Mouse (Mus musculus) midbrain, embryonic 13.5 days (tissue): ENCODE data around the gene Fasl. TPM values are rescaled to one million over a fixed set of nuclear protein-coding genes. Genes with fewer than 3 reads are reported as not detected.

Source experiments
- ATAC-seq: fragments of 200-750 bp; cut with Nextera tagmentation; 2 replicates; pipeline ENCODE4 v1.8.0; 2017; ENCODE audit warnings: mild to moderate bottlenecking, moderate TSS enrichment, moderate library complexity
- H3K27ac ChIP-seq: fragments of 300-500 bp; sonication (generic); 2 replicates; pipeline ENCODE4 v1.5.1; 2015; ENCODE audit warnings: inconsistent platforms, mild to moderate bottlenecking, moderate library complexity
- H3K27me3 ChIP-seq: fragments of 300-500 bp; sonication (generic); 2 replicates; pipeline ENCODE4 v1.6.1; 2015; ENCODE audit warnings: mild to moderate bottlenecking, inconsistent platforms
- H3K36me3 ChIP-seq: fragments of 300-500 bp; sonication (generic); 2 replicates; pipeline ENCODE4 v1.6.1; 2015; ENCODE audit warnings: mild to moderate bottlenecking, inconsistent platforms
- H3K4me1 ChIP-seq: fragments of 300-500 bp; sonication (generic); replicated peaks from 2 replicates; pipeline ENCODE4 v1.6.1; 2015; ENCODE audit warnings: inconsistent platforms
- H3K4me2 ChIP-seq: fragments of 300-500 bp; sonication (generic); replicated peaks from 2 replicates; pipeline ENCODE4 v1.6.1; 2015; ENCODE audit warnings: moderate library complexity, mild to moderate bottlenecking, inconsistent platforms
- H3K4me3 ChIP-seq: fragments of 300-500 bp; sonication (generic); replicated peaks from 2 replicates; pipeline ENCODE4 v1.5.1; 2015; ENCODE audit warnings: mild to moderate bottlenecking, inconsistent platforms
- H3K9ac ChIP-seq: fragments of 300-500 bp; sonication (generic); replicated peaks from 2 replicates; pipeline ENCODE4 v1.6.1; 2015; ENCODE audit warnings: mild to moderate bottlenecking, inconsistent platforms
- H3K9me3 ChIP-seq: fragments of 300-500 bp; sonication (generic); 2 replicates; pipeline ENCODE4 v1.6.1; 2016; ENCODE audit warnings: mild to moderate bottlenecking, inconsistent platforms
- WGBS: fragments of 180-500 bp; shearing (Covaris S2); methylation state at CpG from one replicate; pipeline ENCODE4 v1.1.7; 2015; 5-methylcytosine and 5-hydroxymethylcytosine counted together
- polyA plus RNA-seq: library from polyadenylated mRNA; unstranded; fragments of >200 nt; fragmentation: Nextera tagmentation; extraction: Ambion mirVana; gene quantifications from 2 replicates; pipeline ENCODE4 v1.2.1, GENCODE M21; 2015

Fasl gene
- polyA plus RNA-seq, result 0.08 and 0.23 TPM in 2 replicates

DNA sequence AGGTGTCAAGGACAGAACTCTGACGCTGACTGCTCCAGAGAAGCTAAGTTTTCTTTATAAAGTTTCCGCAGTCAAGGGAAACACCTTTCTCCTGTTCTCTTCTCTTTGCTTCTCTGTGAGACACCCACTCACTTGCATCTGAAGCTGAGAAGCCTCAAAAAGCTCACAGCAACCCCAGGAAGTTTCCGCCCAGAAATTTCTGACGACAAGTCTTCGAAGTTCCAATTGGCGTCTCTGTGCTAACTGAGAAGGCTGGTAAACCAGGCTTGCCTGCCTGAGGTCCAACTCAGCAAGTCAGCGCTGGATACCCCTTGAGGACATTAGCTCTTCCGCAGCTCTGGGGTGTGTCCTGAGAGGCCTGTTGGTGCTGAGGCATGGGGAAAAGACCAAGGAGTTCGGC is at the start of gene Fasl:
Gene Fasl, minus strand, starts transcription at position 157 of the 400 bp plus-strand sequence.
- Histone ChIP-seq H3K27ac (no peak within 1 kb of the TSS), H3K36me3 (no peaks in the 10 kb centered on the region), H3K9ac (no peak within 1 kb of the TSS), H3K4me2 (no peak within 1 kb of the TSS), H3K9me3 (no peaks in the 10 kb centered on the region), H3K27me3 (no peaks in the 10 kb centered on the region), H3K4me3 (no peak within 1 kb of the TSS), H3K4me1 (no peaks in the 10 kb centered on the region)
- ATAC-seq, result no peak
- 90% methylated on average over 9 of the region's 9 CpGs for WGBS

DNA sequence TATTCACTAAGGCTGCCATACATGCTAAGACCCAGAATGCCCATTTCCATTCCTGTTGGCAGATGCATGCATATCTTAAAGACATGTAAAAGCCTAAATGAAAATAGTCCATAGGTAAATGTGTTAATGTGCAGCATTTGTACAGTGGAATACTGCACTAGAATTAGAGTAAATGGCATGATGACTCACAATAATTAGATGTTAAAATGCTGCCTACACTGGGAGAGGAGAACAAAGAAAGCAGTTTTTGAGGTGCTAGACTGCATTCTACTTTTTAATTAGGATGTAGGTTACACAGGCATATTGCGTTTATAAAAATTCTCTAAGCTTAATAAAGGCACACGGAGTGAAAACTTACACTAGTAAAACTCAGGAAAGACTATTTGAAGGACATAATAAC is 38.4 kb upstream of the Fasl start:
- Histone ChIP-seq H3K4me3 (no peak overlapping the region), H3K36me3 (peaks cover 27% of the 10 kb centered on the region), H3K4me2 (no peak overlapping the region), H3K9me3 (no peaks in the 10 kb centered on the region), H3K27me3 (no peaks in the 10 kb centered on the region), H3K9ac (no peak overlapping the region), H3K27ac (no peak overlapping the region), H3K4me1 (no peaks in the 10 kb centered on the region)
- ATAC-seq, result no peak
- WGBS, result 94% methylated on average over 2 of the region's 2 CpGs

GRCm38 (mm10) chr1:161809428-161809827 is 21.1 kb upstream of the Fasl start:
- Histone ChIP-seq H3K9me3 (no peaks in the 10 kb centered on the region), H3K4me3 (no peak overlapping the region), H3K9ac (no peak overlapping the region), H3K4me2 (no peak overlapping the region), H3K27me3 (no peaks in the 10 kb centered on the region), H3K27ac (no peak overlapping the region), H3K36me3 (no peaks in the 10 kb centered on the region), H3K4me1 (no peaks in the 10 kb centered on the region)
- 91% methylated on average over 5 of the region's 5 CpGs for WGBS
- no peak for ATAC-seq

DNA sequence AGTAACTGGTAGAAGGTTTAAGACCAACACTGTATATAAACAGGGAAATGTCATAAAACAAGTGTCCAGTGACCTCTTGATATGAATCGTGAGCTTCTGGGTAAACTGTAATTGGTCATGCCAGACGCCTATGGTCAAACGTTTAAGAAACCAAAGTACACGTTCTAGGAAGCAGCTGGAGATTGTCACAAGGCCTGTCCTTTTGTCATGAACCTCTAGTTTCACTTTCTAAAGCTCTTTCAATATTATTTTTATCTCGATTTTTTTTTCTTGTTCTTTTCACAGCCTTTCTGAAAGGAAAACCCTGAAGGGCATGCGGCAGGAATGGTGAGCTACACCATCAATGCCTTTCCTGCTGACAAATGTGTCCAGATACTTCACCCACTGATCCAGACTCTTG is 20.7 kb upstream of the Fasl start:
- Histone ChIP-seq H3K27ac (no peak overlapping the region), H3K9me3 (no peaks in the 10 kb centered on the region), H3K4me3 (no peak overlapping the region), H3K4me1 (no peaks in the 10 kb centered on the region), H3K27me3 (no peaks in the 10 kb centered on the region), H3K9ac (no peak overlapping the region), H3K36me3 (no peaks in the 10 kb centered on the region), H3K4me2 (no peak overlapping the region)
- no peak for ATAC-seq
- WGBS, result 82% methylated on average over 6 of the region's 6 CpGs

- ATAC-seq, result no peak
- H3K4me1 ChIP-seq, result no peaks in the 10 kb centered on the region
- no peak overlapping the region for H3K4me2 ChIP-seq
- H3K27me3 ChIP-seq, result no peaks in the 10 kb centered on the region
- H3K9me3 ChIP-seq, result no peaks in the 10 kb centered on the region
- H3K36me3 ChIP-seq, result no peaks in the 10 kb centered on the region
- H3K27ac ChIP-seq, result no peak overlapping the region
- WGBS, result 86% methylated on average over 8 of the region's 8 CpGs
- no peak overlapping the region for H3K9ac ChIP-seq
- no peak overlapping the region for H3K4me3 ChIP-seq
These were observed 16.3 kb upstream of the Fasl start for GRCm38 (mm10) chr1:161804541-161804971.

DNA sequence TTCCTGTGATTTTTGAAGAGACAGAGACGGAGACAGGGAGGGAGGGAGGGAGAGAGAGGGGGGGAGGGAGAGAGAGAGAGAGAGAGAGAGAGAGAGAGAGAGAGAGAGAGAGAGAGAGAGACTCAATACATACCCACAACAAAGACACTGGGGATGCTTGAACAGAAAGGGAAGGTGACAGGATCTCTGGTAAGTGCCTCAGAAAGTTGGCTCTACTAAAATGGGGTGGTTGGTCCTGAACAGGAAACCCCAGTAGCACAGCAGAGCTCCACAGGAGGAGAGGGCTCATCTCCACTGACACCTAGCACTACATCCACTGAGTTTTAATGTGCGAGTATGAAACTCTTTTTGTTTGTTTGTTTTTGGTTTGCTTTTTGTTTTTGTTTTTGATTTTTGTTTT is 13.0 kb upstream of the Fasl start:
- 81% methylated on average over 2 of the region's 2 CpGs for WGBS
- Histone ChIP-seq H3K27me3 (no peaks in the 10 kb centered on the region), H3K4me1 (no peaks in the 10 kb centered on the region), H3K27ac (no peak overlapping the region), H3K9me3 (no peaks in the 10 kb centered on the region), H3K36me3 (no peaks in the 10 kb centered on the region), H3K4me2 (no peak overlapping the region), H3K9ac (no peak overlapping the region), H3K4me3 (no peak overlapping the region)
- no peak for ATAC-seq

DNA sequence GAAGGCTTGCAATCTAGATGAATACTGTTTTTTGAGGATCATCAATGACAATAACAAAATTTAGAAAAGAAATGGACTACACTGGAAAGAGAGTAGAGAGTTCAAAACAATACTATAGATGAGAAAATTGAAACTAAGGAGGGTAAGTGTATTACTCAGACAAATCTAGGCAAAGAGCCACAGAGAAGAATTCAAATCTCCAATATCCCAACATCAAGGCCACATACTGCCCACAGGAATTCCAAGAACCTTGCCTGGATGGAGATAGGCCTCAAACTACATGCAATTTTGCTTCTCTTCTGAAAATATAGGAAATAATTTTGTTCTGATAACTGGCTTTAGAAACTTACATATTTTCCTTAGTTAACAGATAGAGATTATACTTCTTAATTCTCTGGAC is 12.0 kb upstream of the Fasl start:
- no peaks in the 10 kb centered on the region for H3K4me1 ChIP-seq
- H3K4me3 ChIP-seq, result no peak overlapping the region
- H3K27ac ChIP-seq, result no peak overlapping the region
- H3K27me3 ChIP-seq, result no peaks in the 10 kb centered on the region
- H3K9me3 ChIP-seq, result no peaks in the 10 kb centered on the region
- no peak overlapping the region for H3K9ac ChIP-seq
- H3K36me3 ChIP-seq, result no peaks in the 10 kb centered on the region
- no peak for ATAC-seq
- no peak overlapping the region for H3K4me2 ChIP-seq

DNA sequence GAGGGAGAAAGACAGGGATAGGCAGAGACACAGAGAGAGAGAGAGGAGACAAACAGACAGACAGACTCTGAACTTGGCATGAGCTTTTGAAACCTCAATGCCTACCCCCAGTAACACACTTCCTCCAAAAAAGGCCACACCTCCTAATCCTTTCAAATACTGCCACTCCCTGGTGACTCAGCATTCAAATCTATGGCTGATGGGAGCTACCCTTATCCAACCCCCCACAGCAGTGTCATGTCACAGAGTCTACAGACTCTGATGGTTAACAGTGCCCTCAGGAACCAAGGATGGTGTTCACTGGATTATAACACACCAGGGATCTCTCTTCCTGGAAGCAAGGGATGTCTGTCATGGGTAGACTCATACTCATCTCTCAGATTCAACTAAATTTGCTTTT is 11.5 kb upstream of the Fasl start:
- ATAC-seq, result no peak
- H3K4me1 ChIP-seq, result no peaks in the 10 kb centered on the region
- H3K4me2 ChIP-seq, result no peak overlapping the region

GRCm38 (mm10) chr1:161798866-161799265 is 10.6 kb upstream of the Fasl start:
- Histone ChIP-seq H3K27me3 (no peaks in the 10 kb centered on the region), H3K4me2 (no peak overlapping the region), H3K9me3 (no peaks in the 10 kb centered on the region), H3K36me3 (no peaks in the 10 kb centered on the region), H3K9ac (no peak overlapping the region), H3K27ac (no peak overlapping the region), H3K4me3 (no peak overlapping the region), H3K4me1 (no peaks in the 10 kb centered on the region)
- no peak for ATAC-seq
- WGBS, result 92% methylated on average over 3 of the region's 3 CpGs

More for the DNA sequence above, 11.5 kb upstream of the Fasl start:
- Histone ChIP-seq H3K4me3 (no peak overlapping the region), H3K9ac (no peak overlapping the region), H3K27me3 (no peaks in the 10 kb centered on the region), H3K9me3 (no peaks in the 10 kb centered on the region), H3K36me3 (no peaks in the 10 kb centered on the region), H3K27ac (no peak overlapping the region)

GRCm38 (mm10) chr1:161794447-161795211 is 6.3 kb upstream of the Fasl start:
- Histone ChIP-seq H3K27me3 (no peaks in the 10 kb centered on the region), H3K36me3 (no peaks in the 10 kb centered on the region), H3K9me3 (no peaks in the 10 kb centered on the region), H3K27ac (no peak overlapping the region), H3K4me3 (no peak overlapping the region), H3K4me2 (no peak overlapping the region), H3K9ac (no peak overlapping the region), H3K4me1 (no peaks in the 10 kb centered on the region)
- no peak for ATAC-seq
- 89% methylated on average over 10 of the region's 10 CpGs for WGBS

DNA sequence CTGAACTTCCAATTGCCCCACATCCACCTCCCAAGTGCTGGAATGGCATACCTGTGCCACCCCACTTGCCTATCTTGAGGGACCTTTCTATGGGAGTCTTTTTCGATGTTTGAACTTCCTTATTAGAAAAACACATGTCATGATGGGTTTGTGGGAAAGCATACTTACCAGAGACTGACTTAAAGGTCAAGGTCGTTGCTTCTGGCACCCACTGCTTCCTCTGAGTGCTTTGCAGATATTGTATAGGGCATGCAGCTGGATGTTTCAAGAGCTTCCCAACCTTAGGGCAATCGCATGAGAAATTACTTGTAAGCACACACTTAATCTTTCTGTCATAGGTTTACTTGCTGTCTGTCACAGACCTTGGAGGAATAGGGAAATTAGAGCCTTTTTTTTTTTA is 5.0 kb upstream of the Fasl start:
- ATAC-seq, result no peak
- Histone ChIP-seq H3K9me3 (no peaks in the 10 kb centered on the region), H3K27me3 (no peaks in the 10 kb centered on the region), H3K4me2 (no peak overlapping the region), H3K9ac (no peak overlapping the region), H3K4me3 (no peak overlapping the region), H3K4me1 (no peaks in the 10 kb centered on the region), H3K36me3 (no peaks in the 10 kb centered on the region), H3K27ac (no peak overlapping the region)
- 83% methylated on average over 3 of the region's 3 CpGs for WGBS

GRCm38 (mm10) chr1:161792687-161792969 is 4.3 kb upstream of the Fasl start:
- H3K27me3 ChIP-seq, result no peaks in the 10 kb centered on the region
- no peak overlapping the region for H3K27ac ChIP-seq
- H3K36me3 ChIP-seq, result no peaks in the 10 kb centered on the region
- H3K4me3 ChIP-seq, result no peak overlapping the region
- H3K4me2 ChIP-seq, result no peak overlapping the region
- no peak for ATAC-seq
- WGBS, result 94% methylated on average over 4 of the region's 4 CpGs
- no peaks in the 10 kb centered on the region for H3K4me1 ChIP-seq
- H3K9ac ChIP-seq, result no peak overlapping the region
- H3K9me3 ChIP-seq, result no peaks in the 10 kb centered on the region
